Mouse (Mus musculus) MEL (cell line): ENCODE measurements around the gene Hspg2.

Source experiments
- CTCF ChIP-seq, 3 experiments: IDR thresholded peaks in 2 of 3; conservative IDR thresholded peaks in 1 of 3; 2 replicates each; pipeline ENCODE4 v1.5.1; 2011 to 2012; ENCODE audit warnings: low read length in 3 of 3, low read depth in 2 of 3, mild to moderate bottlenecking in 2 of 3, improper control_type of control experiment in 1 of 3, inconsistent platforms in 1 of 3, mixed read lengths in 1 of 3, moderate library complexity in 1 of 3; ENCODE audit not compliant: control insufficient read depth in 1 of 3, insufficient read depth in 1 of 3, poor library complexity in 1 of 3, severe bottlenecking in 1 of 3
- E2F4 ChIP-seq: IDR thresholded peaks from 2 replicates; pipeline ENCODE4 v1.6.1; 2011; ENCODE audit warnings: low read depth, low read length, improper control_type of control experiment, borderline replicate concordance
- EP300 ChIP-seq, 2 experiments: IDR thresholded peaks; 2 replicates each; pipeline ENCODE4 v1.6.1; 2011; ENCODE audit warnings: improper control_type of control experiment in 2 of 2, low read length in 2 of 2, low read depth in 1 of 2, mild to moderate bottlenecking in 1 of 2
- GATA1 ChIP-seq: IDR thresholded peaks from 2 replicates; pipeline ENCODE4 v1.6.1; 2011; ENCODE audit warnings: low read depth, low read length, improper control_type of control experiment
- MAFK ChIP-seq: IDR thresholded peaks from 2 replicates; pipeline ENCODE4 v1.6.1; 2011; ENCODE audit warnings: low read depth, mild to moderate bottlenecking, low read length, improper control_type of control experiment, borderline replicate concordance
- MXI1 ChIP-seq: IDR thresholded peaks from 2 replicates; pipeline ENCODE4 v1.6.1; 2011; ENCODE audit warnings: mild to moderate bottlenecking, low read depth, low read length, improper control_type of control experiment
- POLR2A ChIP-seq, 2 experiments: IDR thresholded peaks; 2 replicates each; pipeline ENCODE4 v1.6.1; 2011 to 2012; ENCODE audit warnings: low read length in 2 of 2, mild to moderate bottlenecking in 2 of 2, control low read depth in 1 of 2, improper control_type of control experiment in 1 of 2, low read depth in 1 of 2, moderate library complexity in 1 of 2; ENCODE audit not compliant: control insufficient read depth in 1 of 2, insufficient read depth in 1 of 2, poor library complexity in 1 of 2
- ZC3H11A ChIP-seq: IDR thresholded peaks from 2 replicates; pipeline ENCODE4 v1.6.1; 2012; ENCODE audit warnings: low read depth, mild to moderate bottlenecking, inconsistent platforms, low read length, improper control_type of control experiment
- ZKSCAN1 ChIP-seq: IDR thresholded peaks from 2 replicates; pipeline ENCODE4 v1.6.1; 2012; ENCODE audit warnings: low read depth, mild to moderate bottlenecking, inconsistent platforms, low read length, improper control_type of control experiment, moderate library complexity

- TF ChIP-seq EP300 (IDR thresholded peaks at IDR 0.05; ENCODE audit: low read depth in 1 of 2, low read length in 2 of 2) (no peak), E2F4 (no peak), CTCF (IDR thresholded peaks at IDR 0.05 in 2 of 3, conservative IDR thresholded peaks at IDR 0.05 in 1 of 3; ENCODE audit: control insufficient read depth in 1 of 3, insufficient read depth in 1 of 3, low read depth in 2 of 3, low read length in 3 of 3, poor library complexity in 1 of 3, severe bottlenecking in 1 of 3) (peak; percentile 31 to 71 (median 53); a peak in 5 of 6 replicates), ZC3H11A (no peak), GATA1 (no peak), ZKSCAN1 (no peak), MXI1 (no peak), POLR2A (IDR thresholded peaks at IDR 0.05; ENCODE audit: control insufficient read depth in 1 of 2, insufficient read depth in 1 of 2, low read depth in 1 of 2, low read length in 2 of 2, poor library complexity in 1 of 2) (no peak), MAFK (no peak)
These were observed 113.2 kb downstream of the Hspg2 start for GRCm38 (mm10) chr4:137581815-137582214.
